Mouse (Mus musculus): Measurements from ENCODE around the gene Ppp1r9a.

Ppp1r9a gene

GRCm38 (mm10) chr6:4953028-4953719 is 50.5 kb downstream of the Ppp1r9a start:
- no peak for DNase-seq (ENCODE audit: low read depth, low spot score)

DNA sequence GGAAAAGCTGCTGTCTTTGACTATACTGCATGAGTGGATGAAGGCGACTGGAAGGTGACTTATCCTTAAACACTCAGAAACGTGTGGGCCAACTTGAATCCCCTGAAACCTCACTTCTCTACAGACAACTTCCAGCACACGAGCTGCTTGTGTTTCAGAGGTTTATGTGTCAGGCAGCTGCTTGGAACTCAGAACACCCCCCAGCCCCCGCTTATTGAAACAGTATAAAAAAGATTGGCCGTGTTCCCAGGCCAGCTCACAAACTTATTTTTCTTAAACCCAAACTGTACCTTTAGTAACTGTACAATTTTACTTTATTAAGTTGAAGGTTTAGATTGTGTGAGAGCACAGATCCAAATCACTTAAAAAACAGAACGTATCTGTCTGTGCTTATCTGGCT is 53.9 kb downstream of the Ppp1r9a start:
- DNase-seq (ENCODE audit: low read depth, low spot score) = no peak

DNA sequence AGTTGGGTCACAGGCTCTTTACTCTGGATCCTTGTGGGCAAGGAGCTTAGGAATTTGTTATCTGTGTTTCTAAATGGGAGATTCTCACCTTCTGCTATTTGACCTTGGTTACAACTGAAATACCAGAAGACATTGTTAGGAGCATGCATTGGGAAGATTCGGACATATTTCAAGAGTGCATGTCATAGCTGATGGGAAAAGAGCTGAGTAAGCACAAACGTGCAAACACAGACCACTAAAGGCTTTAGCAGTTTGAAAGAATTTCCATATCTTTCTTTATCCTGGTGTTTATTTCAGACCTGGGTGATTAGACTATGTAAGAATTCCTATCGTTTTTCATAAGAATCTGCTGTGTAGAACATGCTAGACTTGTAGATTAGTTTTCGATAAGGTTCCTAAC is 59.5 kb downstream of the Ppp1r9a start:
- DNase-seq (ENCODE audit: low read depth, low spot score) = no peak

- DNase-seq (ENCODE audit: low read depth, low spot score) = no peak
Measured at GRCm38 (mm10) chr6:4963049-4963448, 60.3 kb downstream of the Ppp1r9a start.

DNA sequence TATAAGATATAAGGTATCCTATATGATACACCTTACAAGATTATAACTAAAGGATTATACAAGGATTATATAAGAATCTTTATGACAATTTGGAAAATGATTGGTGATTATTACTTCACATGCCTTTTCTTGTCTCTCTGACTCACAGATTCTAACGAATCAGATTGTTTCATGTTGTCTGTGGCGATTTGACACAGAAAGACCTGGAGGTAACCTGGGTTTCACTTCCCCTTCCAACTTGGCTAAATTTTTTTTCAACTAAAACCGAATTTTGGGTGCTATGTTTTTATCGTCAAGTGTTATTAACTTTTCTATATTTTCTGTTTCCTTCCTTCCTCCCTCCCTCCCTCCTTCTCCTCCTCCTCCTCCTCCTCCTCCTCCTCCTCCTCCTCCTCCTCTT is 64.5 kb downstream of the Ppp1r9a start:
- peak; percentile 36 for DNase-seq (ENCODE audit: low read depth, low spot score)

GRCm38 (mm10) chr6:4971229-4971628 is 68.5 kb downstream of the Ppp1r9a start:
- no peak for DNase-seq (ENCODE audit: low read depth, low spot score)

DNA sequence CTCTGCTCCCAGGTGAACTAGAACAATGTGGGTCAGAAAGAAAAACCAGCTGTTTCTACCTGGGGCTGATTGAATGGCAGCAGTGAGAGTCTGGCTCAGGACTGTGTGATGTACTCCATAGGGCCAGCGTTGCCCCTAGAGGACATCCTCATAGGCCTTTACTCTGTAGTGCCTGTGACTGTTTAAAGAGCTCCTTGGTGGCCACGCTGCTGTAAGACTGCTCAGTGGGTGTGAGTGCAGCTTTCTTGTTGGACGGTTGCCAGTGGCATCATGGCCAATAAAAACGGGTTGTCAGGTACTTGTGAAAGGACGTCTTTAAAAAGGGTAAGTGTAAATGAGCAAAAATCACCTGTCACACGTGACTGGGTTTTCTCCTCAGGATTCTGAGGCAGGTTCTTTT is 70.1 kb downstream of the Ppp1r9a start:
- no peak for DNase-seq (ENCODE audit: low read depth, low spot score)

- DNase-seq (ENCODE audit: low read depth, low spot score) = no peak
Measured at GRCm38 (mm10) chr6:4973337-4973736, 70.6 kb downstream of the Ppp1r9a start.

DNA sequence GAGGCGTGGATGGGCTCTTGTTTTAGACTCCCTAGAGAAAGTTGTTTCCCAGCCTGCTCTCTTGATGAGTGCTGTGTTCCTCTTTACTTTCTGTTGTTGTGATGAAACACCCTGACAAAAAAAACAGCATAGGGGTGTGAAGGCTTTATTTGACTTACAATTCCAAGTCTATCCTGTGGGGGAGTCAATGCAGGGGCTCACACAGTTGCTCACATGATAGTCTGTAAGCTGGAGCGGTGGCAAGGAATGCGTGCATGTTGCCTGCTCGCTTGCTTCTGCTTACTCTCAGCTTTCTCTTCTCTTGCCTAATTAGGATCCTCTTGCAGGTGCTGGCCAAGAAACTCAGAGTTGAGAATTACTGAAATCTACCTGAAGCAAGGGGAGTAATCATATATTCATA is 74.8 kb downstream of the Ppp1r9a start:
- no peak for DNase-seq (ENCODE audit: low read depth, low spot score)

DNA sequence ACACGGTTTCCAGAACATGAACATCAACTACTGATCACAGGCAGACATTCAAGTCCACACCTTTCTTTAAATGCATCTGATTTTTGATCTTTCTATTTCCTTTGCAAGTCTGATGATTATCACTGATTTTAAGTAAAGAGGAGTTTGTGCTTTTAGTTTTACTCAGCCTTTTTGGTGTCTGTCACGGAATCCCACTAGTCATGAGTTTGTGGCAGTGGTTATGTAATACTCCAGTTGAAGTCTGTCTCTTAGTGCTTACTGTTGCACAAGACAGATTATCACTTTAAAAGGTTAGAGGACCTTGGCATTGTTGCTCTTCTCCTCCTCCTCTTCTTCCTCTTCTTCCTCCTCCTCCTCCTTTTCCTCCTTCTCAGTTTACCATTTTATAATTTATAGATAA is 75.5 kb downstream of the Ppp1r9a start:
- DNase-seq (ENCODE audit: low read depth, low spot score) = no peak

DNA sequence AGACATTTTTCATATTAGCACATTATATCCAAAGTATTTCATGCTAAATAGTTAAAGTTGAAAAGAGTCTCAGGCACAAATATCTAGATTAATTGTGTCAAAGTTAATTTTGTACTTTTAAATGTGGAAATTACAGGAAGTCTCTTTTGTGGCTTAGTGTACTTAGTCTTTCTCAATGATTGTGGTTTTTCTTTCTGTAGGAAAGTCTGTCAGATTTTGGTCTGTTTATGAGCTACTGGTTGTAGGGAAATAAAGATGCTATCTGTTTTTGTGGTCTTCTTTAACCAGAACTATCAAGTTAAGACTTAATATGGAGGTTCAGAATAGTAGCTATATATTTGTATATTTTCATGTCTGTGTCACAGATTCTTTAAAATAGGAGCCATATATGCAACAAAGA is 76.2 kb downstream of the Ppp1r9a start:
- DNase-seq (ENCODE audit: low read depth, low spot score) = no peak

- DNase-seq (ENCODE audit: low read depth, low spot score) = no peak
Measured at GRCm38 (mm10) chr6:4980113-4980512, 77.4 kb downstream of the Ppp1r9a start.

DNA sequence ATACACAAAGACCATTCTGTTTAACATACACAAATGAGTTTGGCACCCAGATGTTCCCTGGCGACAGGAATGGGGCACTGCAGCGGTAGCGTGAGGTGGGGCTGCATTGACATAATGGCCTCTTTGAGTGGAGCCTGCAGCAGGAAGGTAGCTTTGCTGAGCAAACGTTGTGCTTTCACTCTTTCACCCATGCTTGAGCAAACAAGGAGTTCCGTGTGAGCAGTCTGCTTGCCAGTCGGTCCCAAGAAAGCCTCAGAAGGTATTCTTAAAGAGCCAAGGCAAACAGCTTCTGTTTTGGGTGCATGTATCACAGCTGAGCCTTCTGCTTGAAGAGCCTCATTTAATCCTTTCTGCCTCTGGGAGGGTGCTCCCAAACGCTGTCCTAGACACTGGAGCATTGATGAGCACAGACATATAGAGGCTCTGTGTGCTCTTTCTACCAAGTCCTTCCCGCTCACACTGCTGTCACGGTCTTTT is 80.0 kb downstream of the Ppp1r9a start:
- no peak for DNase-seq (ENCODE audit: low read depth, low spot score)

GRCm38 (mm10) chr6:4985668-4986067 is 83.0 kb downstream of the Ppp1r9a start:
- no peak for DNase-seq (ENCODE audit: low read depth, low spot score)

- no peak for DNase-seq (ENCODE audit: low read depth, low spot score)
Measured at GRCm38 (mm10) chr6:4987084-4987483, 84.4 kb downstream of the Ppp1r9a start.

GRCm38 (mm10) chr6:4988688-4989087 is 86.0 kb downstream of the Ppp1r9a start:
- no peak for DNase-seq (ENCODE audit: low read depth, low spot score)

- DNase-seq (ENCODE audit: low read depth, low spot score) = no peak
Measured at GRCm38 (mm10) chr6:4992308-4992707, 89.6 kb downstream of the Ppp1r9a start.

GRCm38 (mm10) chr6:4993600-4994160 is 91.0 kb downstream of the Ppp1r9a start:
- DNase-seq (ENCODE audit: low read depth, low spot score) = no peak

- DNase-seq (ENCODE audit: low read depth, low spot score) = no peak
Measured at GRCm38 (mm10) chr6:4994161-4994919, 91.6 kb downstream of the Ppp1r9a start.

GRCm38 (mm10) chr6:4997599-4997998 is 94.9 kb downstream of the Ppp1r9a start:
- DNase-seq (ENCODE audit: low read depth, low spot score) = no peak

DNA sequence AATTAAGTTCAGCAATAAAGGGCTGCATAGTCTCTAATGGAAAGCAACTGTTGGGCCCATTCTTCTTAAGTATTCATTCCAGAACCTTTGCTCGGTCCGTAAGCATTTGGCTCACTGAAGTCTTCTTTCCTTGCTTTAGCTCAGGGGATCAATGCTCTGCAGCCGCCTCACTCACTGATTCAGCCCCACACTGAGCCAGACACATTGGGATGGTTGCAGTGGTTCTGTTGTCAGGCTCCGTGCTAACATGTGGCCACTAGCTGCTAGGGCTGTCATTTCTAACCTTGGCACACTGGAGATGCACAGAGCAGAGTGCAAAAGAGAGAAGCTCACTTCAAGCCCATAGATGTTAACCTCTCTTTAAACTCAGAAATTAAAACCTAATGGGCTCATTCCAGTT is 96.2 kb downstream of the Ppp1r9a start:
- DNase-seq (ENCODE audit: low read depth, low spot score) = no peak

- DNase-seq (ENCODE audit: low read depth, low spot score) = no peak
Measured at GRCm38 (mm10) chr6:5000788-5001187, 98.1 kb downstream of the Ppp1r9a start.

Data from A20 (cell line).